Mouse (Mus musculus): Measurements from ENCODE around the gene Olfr1410. TPM values are rescaled to one million over a fixed set of nuclear protein-coding genes. Genes with fewer than 3 reads are reported as not detected.

The Olfr1410 gene
- total and polyA plus RNA-seq, 3 experiments: not detected

GRCm38 (mm10) chr1:92641514-92642272 is 36.1 kb downstream of the Olfr1410 start, which contains the start of gene Cops9:
Gene Cops9 (minus strand): TSS chr1:92641985.
- no peaks in the 10 kb centered on the region for H3K79me2 ChIP-seq (replicated peaks; ENCODE audit: control insufficient read depth, insufficient read depth, low read length)
- H3K27ac ChIP-seq: peak within 1 kb of the TSS; percentile 83
- H3K36me3 ChIP-seq (ENCODE audit: control insufficient read depth, insufficient read depth, low read length): no peaks in the 10 kb centered on the region
- H3K4me3 ChIP-seq: peak within 1 kb of the TSS; percentile 79
- peak within 1 kb of the TSS; percentile 91 for H3K9ac ChIP-seq (ENCODE audit: low read depth, low read length)
- 2% methylated on average over 50 of the region's 50 CpGs for WGBS
- DNase-seq: peak; percentile 91 to 93
- H3K4me1 ChIP-seq (ENCODE audit: control insufficient read depth, insufficient read depth, low read length): peaks cover 8% of the 10 kb centered on the region
- no peaks in the 10 kb centered on the region for H3K27me3 ChIP-seq (ENCODE audit: control insufficient read depth, insufficient read depth, low read length)
- TF ChIP-seq CTCF (IDR thresholded peaks at IDR 0.05) (no peak), POLR2A (IDR thresholded peaks at IDR 0.05; ENCODE audit: insufficient read depth, low read depth, low read length) (peak; percentile 74)
- intact Hi-C loops (cut with DNase I): no loop called here

DNA sequence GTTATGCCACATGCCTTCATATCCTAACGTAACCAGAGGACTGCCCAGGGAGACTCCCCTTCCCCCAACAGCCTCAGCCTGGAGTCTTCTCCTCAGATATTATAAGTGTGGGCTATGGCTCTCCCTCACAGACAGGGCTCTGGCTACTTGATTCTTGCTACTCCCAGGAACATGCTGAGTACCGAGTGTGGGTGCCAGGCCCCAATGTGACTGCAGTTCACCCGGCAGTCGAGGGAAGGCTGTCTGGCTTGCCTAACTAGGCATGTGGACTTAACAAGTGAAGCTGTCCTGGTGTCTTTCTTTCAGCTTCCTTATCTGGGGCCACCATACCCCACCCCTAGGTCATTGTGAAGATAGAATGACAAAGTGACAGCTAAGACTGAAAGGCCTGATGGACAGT is 38.1 kb downstream of the Olfr1410 start:
- TF ChIP-seq EP300 (IDR thresholded peaks at IDR 0.05; ENCODE audit: insufficient read depth, low read depth, low read length): no peak
- TF ChIP-seq POLR2A (IDR thresholded peaks at IDR 0.05; ENCODE audit: insufficient read depth, low read depth, low read length): no peak
- no peak for TF ChIP-seq CTCF (IDR thresholded peaks at IDR 0.05)
- H3K9ac ChIP-seq (ENCODE audit: low read depth, low read length): no peak overlapping the region
- no peak overlapping the region for H3K27ac ChIP-seq
- 73% methylated on average over 4 of the region's 4 CpGs for WGBS
- H3K4me3 ChIP-seq: no peak overlapping the region
- intact Hi-C loops (cut with DNase I): no loop called here
- H3K79me2 ChIP-seq (replicated peaks; ENCODE audit: control insufficient read depth, insufficient read depth, low read length): no peaks in the 10 kb centered on the region
- H3K27me3 ChIP-seq (ENCODE audit: control insufficient read depth, insufficient read depth, low read length): no peaks in the 10 kb centered on the region
- DNase-seq: peak in 1 of 2 experiments; percentile 9
- peaks cover 10% of the 10 kb centered on the region for H3K4me1 ChIP-seq (ENCODE audit: control insufficient read depth, insufficient read depth, low read length)
- H3K36me3 ChIP-seq (ENCODE audit: control insufficient read depth, insufficient read depth, low read length): no peaks in the 10 kb centered on the region

DNA sequence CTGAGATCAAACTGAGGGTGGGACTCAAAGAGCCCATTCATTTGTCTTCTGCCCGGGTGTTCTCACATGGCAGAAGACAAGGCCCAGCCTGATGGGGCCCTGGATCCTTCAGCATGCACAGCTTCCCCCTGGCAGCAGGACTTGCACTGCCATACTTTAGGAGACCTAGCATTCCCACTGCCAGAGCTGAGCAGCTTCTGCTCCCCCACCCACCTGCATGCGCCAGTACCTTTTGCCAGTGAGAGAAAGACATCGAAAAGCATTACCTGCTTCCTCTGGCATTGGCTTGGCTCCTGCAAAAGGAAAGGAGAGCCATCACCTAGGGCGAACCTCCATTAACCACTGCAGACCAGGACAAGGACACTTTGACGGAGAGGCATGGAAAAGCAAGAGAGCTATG is 39.3 kb downstream of the Olfr1410 start:
- intact Hi-C loops (cut with DNase I): no loop called here
- Histone ChIP-seq H3K9ac (ENCODE audit: low read depth, low read length) (no peak overlapping the region), H3K36me3 (ENCODE audit: control insufficient read depth, insufficient read depth, low read length) (no peaks in the 10 kb centered on the region), H3K4me3 (no peak overlapping the region), H3K79me2 (replicated peaks; ENCODE audit: control insufficient read depth, insufficient read depth, low read length) (no peaks in the 10 kb centered on the region), H3K27ac (no peak overlapping the region), H3K27me3 (ENCODE audit: control insufficient read depth, insufficient read depth, low read length) (no peaks in the 10 kb centered on the region), H3K4me1 (ENCODE audit: control insufficient read depth, insufficient read depth, low read length) (peaks cover 10% of the 10 kb centered on the region)
- DNase-seq: peak in 1 of 2 experiments; percentile 9
- 77% methylated on average over 5 of the region's 5 CpGs for WGBS
- TF ChIP-seq POLR2A (IDR thresholded peaks at IDR 0.05; ENCODE audit: insufficient read depth, low read depth, low read length): no peak
- no peak for TF ChIP-seq CTCF (IDR thresholded peaks at IDR 0.05)
- TF ChIP-seq EP300 (IDR thresholded peaks at IDR 0.05; ENCODE audit: insufficient read depth, low read depth, low read length): no peak

GRCm38 (mm10) chr1:92646111-92646510 is 40.5 kb downstream of the Olfr1410 start:
- no peak overlapping the region for H3K4me3 ChIP-seq
- no peak overlapping the region for H3K27ac ChIP-seq
- TF ChIP-seq POLR2A (IDR thresholded peaks at IDR 0.05; ENCODE audit: insufficient read depth, low read depth, low read length) (no peak), EP300 (IDR thresholded peaks at IDR 0.05; ENCODE audit: insufficient read depth, low read depth, low read length) (no peak), CTCF (IDR thresholded peaks at IDR 0.05) (no peak)
- no peaks in the 10 kb centered on the region for H3K27me3 ChIP-seq (ENCODE audit: control insufficient read depth, insufficient read depth, low read length)
- H3K9ac ChIP-seq (ENCODE audit: low read depth, low read length): no peak overlapping the region
- H3K79me2 ChIP-seq (replicated peaks; ENCODE audit: control insufficient read depth, insufficient read depth, low read length): no peaks in the 10 kb centered on the region
- no peaks in the 10 kb centered on the region for H3K36me3 ChIP-seq (ENCODE audit: control insufficient read depth, insufficient read depth, low read length)
- intact Hi-C loops (cut with DNase I): loop anchor here (2.0 kb wide), 1 partner anchor 29 kb away; the partner anchor contains the start of gene Olfr12
- 55% methylated on average over 2 of the region's 2 CpGs for WGBS
- DNase-seq: no peak
- H3K4me1 ChIP-seq (ENCODE audit: control insufficient read depth, insufficient read depth, low read length): peaks cover 5% of the 10 kb centered on the region

DNA sequence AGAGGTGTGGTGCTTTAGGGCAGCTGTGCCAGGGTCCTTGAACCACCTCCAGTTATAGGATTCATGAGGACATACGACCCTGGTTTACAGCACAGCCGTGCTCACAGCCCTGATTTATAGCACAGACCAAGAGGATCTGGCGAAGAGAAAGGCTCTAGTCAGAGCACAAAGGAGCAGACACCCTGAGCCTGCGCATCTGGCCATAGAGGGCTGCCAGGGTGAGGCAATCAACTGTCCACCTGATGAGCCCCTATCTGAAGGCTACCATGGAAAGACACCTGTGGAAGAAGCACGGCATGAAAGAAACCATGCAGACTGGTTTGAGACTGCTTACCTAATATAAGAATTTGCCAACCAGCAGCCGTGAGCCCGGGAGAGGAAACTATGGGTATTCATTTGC is 41.0 kb downstream of the Olfr1410 start:
- Histone ChIP-seq H3K4me3 (no peak overlapping the region), H3K9ac (ENCODE audit: low read depth, low read length) (no peak overlapping the region), H3K27ac (no peak overlapping the region), H3K79me2 (replicated peaks; ENCODE audit: control insufficient read depth, insufficient read depth, low read length) (no peaks in the 10 kb centered on the region), H3K4me1 (ENCODE audit: control insufficient read depth, insufficient read depth, low read length) (peaks cover 5% of the 10 kb centered on the region), H3K27me3 (ENCODE audit: control insufficient read depth, insufficient read depth, low read length) (no peaks in the 10 kb centered on the region), H3K36me3 (ENCODE audit: control insufficient read depth, insufficient read depth, low read length) (no peaks in the 10 kb centered on the region)
- DNase-seq: no peak
- TF ChIP-seq EP300 (IDR thresholded peaks at IDR 0.05; ENCODE audit: insufficient read depth, low read depth, low read length): no peak
- no peak for TF ChIP-seq CTCF (IDR thresholded peaks at IDR 0.05)
- no peak for TF ChIP-seq POLR2A (IDR thresholded peaks at IDR 0.05; ENCODE audit: insufficient read depth, low read depth, low read length)
- 71% methylated on average over 7 of the region's 7 CpGs for WGBS
- intact Hi-C loops (cut with DNase I): loop anchor here (2.0 kb wide), 1 partner anchor 30 kb away; the partner anchor contains the start of gene Olfr12

- Histone ChIP-seq H3K4me1 (ENCODE audit: control insufficient read depth, insufficient read depth, low read length) (peaks cover 4% of the 10 kb centered on the region), H3K27me3 (ENCODE audit: control insufficient read depth, insufficient read depth, low read length) (no peaks in the 10 kb centered on the region), H3K36me3 (ENCODE audit: control insufficient read depth, insufficient read depth, low read length) (no peaks in the 10 kb centered on the region), H3K9ac (ENCODE audit: low read depth, low read length) (no peak overlapping the region), H3K79me2 (replicated peaks; ENCODE audit: control insufficient read depth, insufficient read depth, low read length) (no peaks in the 10 kb centered on the region), H3K27ac (no peak overlapping the region), H3K4me3 (no peak overlapping the region)
- DNase-seq: peak in 1 of 2 experiments; percentile 9
- intact Hi-C loops (cut with DNase I): loop anchor here (2.0 kb wide), 1 partner anchor 30 kb away; the partner anchor contains the start of gene Olfr12
- 56% methylated on average over 4 of the region's 4 CpGs for WGBS
- TF ChIP-seq EP300 (IDR thresholded peaks at IDR 0.05; ENCODE audit: insufficient read depth, low read depth, low read length) (no peak), POLR2A (IDR thresholded peaks at IDR 0.05; ENCODE audit: insufficient read depth, low read depth, low read length) (no peak), CTCF (IDR thresholded peaks at IDR 0.05) (no peak)
Measured at GRCm38 (mm10) chr1:92647026-92647425, 41.4 kb downstream of the Olfr1410 start.

All from heart, adult 2 months (tissue).